Mouse (Mus musculus) midbrain, embryonic 12.5 days (tissue): ENCODE measurements around the gene Tex48. TPM values are rescaled to one million over a fixed set of nuclear protein-coding genes. Genes with fewer than 3 reads are reported as not detected.

Experiments used
- ATAC-seq: fragments of 200-750 bp; cut with Nextera tagmentation; 2 replicates; pipeline ENCODE4 v1.8.0; 2017; ENCODE audit warnings: low read depth, moderate TSS enrichment, moderate library complexity; ENCODE audit not compliant: low FRiP score
- H3K27ac ChIP-seq: fragments of 300-500 bp; sonication (generic); replicated peaks from 2 replicates; pipeline ENCODE4 v1.5.1; 2016; ENCODE audit warnings: mild to moderate bottlenecking
- H3K27me3 ChIP-seq: fragments of 300-500 bp; sonication (generic); 2 replicates; pipeline ENCODE4 v1.6.1; 2016; ENCODE audit warnings: mild to moderate bottlenecking
- H3K36me3 ChIP-seq: fragments of 300-500 bp; sonication (generic); 2 replicates; pipeline ENCODE4 v1.6.1; 2016
- H3K4me1 ChIP-seq: fragments of 300-500 bp; sonication (generic); 2 replicates; pipeline ENCODE4 v1.6.1; 2016
- H3K4me2 ChIP-seq: fragments of 300-500 bp; sonication (generic); replicated peaks from 2 replicates; pipeline ENCODE4 v1.6.1; 2016; ENCODE audit warnings: mild to moderate bottlenecking, moderate library complexity
- H3K4me3 ChIP-seq: fragments of 300-500 bp; sonication (generic); 2 replicates; pipeline ENCODE4 v1.5.1; 2016; ENCODE audit warnings: mild to moderate bottlenecking
- H3K9ac ChIP-seq: fragments of 300-500 bp; sonication (generic); replicated peaks from 2 replicates; pipeline ENCODE4 v1.6.1; 2016; ENCODE audit warnings: mild to moderate bottlenecking, moderate library complexity
- H3K9me3 ChIP-seq: fragments of 300-500 bp; sonication (generic); 2 replicates; pipeline ENCODE4 v1.6.1; 2016; ENCODE audit warnings: mild to moderate bottlenecking
- WGBS: fragments of 180-500 bp; shearing (Covaris S2); methylation state at CpG from one replicate; pipeline ENCODE4 v1.1.7; 2016; 5-methylcytosine and 5-hydroxymethylcytosine counted together
- polyA plus RNA-seq: library from polyadenylated mRNA; unstranded; fragments of >200 nt; fragmentation: Nextera tagmentation; extraction: Ambion mirVana; gene quantifications from 2 replicates; pipeline ENCODE4 v1.2.1, GENCODE M21; 2016

The Tex48 gene
- polyA plus RNA-seq, 1 experiment from 2014 or later: not detected

- H3K4me2 ChIP-seq: no peak overlapping the region
- ATAC-seq: no peak
- H3K36me3 ChIP-seq: no peaks in the 10 kb centered on the region
- no peaks in the 10 kb centered on the region for H3K27me3 ChIP-seq
- H3K27ac ChIP-seq: no peak overlapping the region
- H3K9ac ChIP-seq: no peak overlapping the region
- no peaks in the 10 kb centered on the region for H3K9me3 ChIP-seq
- H3K4me1 ChIP-seq: no peaks in the 10 kb centered on the region
- H3K4me3 ChIP-seq: no peak overlapping the region
- 89% methylated on average over 4 of the region's 4 CpGs for WGBS
Measured at GRCm38 (mm10) chr4:63590538-63590937, 31.7 kb downstream of the Tex48 start.

DNA sequence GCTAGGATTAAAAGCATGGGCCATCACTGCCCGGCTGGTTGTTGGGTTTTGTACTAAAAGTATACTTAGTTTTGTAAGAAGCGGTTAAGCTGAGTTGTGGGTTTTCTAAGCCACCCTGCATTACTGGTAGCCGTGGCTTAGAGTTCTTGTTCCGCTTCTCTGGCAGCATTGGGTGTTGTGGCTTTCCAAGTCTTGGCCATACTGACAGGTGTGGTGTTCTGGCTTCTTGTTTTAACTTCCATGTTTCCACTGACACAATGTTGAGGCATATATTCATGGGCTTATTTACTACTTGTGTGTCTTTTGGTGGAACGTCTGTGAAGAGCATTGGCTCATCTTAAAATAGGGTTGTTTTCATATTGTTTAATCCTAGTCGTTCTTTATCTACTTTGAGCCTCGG, 32.2 kb downstream of the Tex48 start:
- 87% methylated on average over 7 of the region's 7 CpGs for WGBS
- no peak for ATAC-seq
- H3K9me3 ChIP-seq: no peaks in the 10 kb centered on the region
- H3K27ac ChIP-seq: no peak overlapping the region
- H3K4me3 ChIP-seq: no peak overlapping the region
- no peaks in the 10 kb centered on the region for H3K36me3 ChIP-seq
- H3K4me2 ChIP-seq: no peak overlapping the region
- H3K4me1 ChIP-seq: no peaks in the 10 kb centered on the region
- no peak overlapping the region for H3K9ac ChIP-seq
- H3K27me3 ChIP-seq: no peaks in the 10 kb centered on the region

DNA sequence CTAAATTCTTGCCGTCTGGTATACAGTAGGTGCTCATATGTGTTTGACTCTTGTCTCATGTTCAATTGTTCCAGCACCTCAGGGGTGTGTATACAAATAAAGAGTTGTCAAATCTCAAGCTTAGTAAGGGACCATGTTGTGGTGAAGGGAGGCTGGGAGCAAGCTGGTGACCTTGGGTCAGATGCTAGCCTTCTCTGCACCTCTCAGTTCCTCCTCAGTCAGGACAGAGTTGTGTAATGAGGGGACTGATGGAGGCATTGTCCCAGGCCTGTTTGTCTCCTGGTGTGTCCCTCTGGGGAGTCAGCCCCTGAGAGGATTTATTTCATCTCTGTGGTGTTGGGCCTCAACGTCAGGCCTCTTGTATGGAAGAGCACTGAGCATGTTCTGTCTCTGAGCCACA, 36.0 kb downstream of the Tex48 start:
- H3K27me3 ChIP-seq: no peaks in the 10 kb centered on the region
- H3K4me2 ChIP-seq: no peak overlapping the region
- H3K9ac ChIP-seq: no peak overlapping the region
- ATAC-seq: no peak
- no peaks in the 10 kb centered on the region for H3K36me3 ChIP-seq
- no peak overlapping the region for H3K27ac ChIP-seq
- H3K4me3 ChIP-seq: no peak overlapping the region
- 66% methylated on average over 2 of the region's 2 CpGs for WGBS
- H3K4me1 ChIP-seq: no peaks in the 10 kb centered on the region
- no peaks in the 10 kb centered on the region for H3K9me3 ChIP-seq

DNA sequence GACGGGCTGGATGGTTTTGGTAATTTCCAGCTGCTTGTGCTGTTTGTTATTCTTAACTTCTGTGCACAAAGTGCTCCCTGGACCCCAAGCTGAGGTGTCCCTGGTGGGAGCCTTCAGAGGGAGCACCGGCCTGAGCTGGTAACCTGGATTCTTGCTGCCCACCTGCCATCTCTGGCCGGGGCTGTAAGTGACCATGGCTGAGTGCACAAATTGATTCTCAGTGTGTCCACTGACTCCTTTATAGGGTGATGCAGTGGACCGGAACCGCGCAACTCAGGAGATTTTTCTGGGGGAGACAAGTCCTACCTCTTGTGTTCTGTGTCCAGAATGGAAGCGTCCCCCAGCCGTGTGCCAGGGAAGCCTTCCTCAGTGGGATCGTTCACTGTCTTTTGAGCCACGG, 37.0 kb downstream of the Tex48 start:
- H3K9me3 ChIP-seq: no peaks in the 10 kb centered on the region
- no peak overlapping the region for H3K4me2 ChIP-seq
- WGBS: 78% methylated on average over 10 of the region's 10 CpGs
- no peak overlapping the region for H3K27ac ChIP-seq
- peaks cover 2% of the 10 kb centered on the region for H3K4me1 ChIP-seq
- no peak overlapping the region for H3K4me3 ChIP-seq
- no peaks in the 10 kb centered on the region for H3K36me3 ChIP-seq
- no peak for ATAC-seq
- H3K9ac ChIP-seq: no peak overlapping the region
- no peaks in the 10 kb centered on the region for H3K27me3 ChIP-seq

DNA sequence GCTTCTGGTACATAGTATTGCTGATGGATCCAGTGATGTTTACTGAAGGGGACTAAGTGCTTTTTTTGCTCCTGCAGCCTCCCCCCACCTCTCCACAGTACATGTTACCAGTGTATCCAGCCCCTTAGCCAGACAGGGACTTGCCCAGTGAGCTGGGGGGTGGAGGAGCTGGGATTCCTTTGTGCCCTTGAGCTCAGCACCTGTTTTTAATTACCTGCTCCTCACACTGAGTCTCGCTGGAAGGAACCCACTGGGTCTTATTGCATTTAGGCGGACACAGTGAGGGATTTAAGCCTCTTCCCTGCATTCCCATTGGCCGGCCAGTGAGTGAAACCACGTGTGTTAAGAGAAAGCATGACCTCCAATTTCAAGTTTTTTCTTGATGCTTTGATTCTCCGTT, 39.6 kb downstream of the Tex48 start:
- ATAC-seq: no peak
- Histone ChIP-seq H3K4me3 (no peak overlapping the region), H3K4me2 (no peak overlapping the region), H3K9ac (no peak overlapping the region), H3K27ac (no peak overlapping the region), H3K27me3 (no peaks in the 10 kb centered on the region), H3K9me3 (peaks cover 3% of the 10 kb centered on the region; the same call in 1 of the 2 replicates), H3K4me1 (peaks cover 10% of the 10 kb centered on the region), H3K36me3 (no peaks in the 10 kb centered on the region)
- WGBS: 61% methylated on average over 5 of the region's 5 CpGs

DNA sequence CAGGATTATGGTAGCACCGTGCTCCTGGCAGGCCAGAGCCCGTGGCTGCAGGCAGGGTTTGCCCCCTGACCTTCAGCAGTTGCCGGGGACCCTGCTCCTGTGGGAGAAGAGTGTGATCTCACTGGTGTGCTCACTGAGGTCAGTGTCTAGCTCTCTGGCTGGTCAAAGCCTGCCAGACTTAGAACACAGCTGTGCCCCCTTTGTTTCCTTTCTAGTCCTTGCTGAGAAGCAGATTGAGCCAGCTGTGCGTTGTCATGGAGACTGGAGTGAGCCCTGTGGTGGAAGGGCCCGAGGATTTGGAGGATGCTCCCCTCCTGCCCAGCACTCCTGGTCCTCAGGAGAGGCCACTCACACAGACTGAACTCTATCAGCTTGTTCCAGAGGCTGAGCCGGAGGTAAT, 42.1 kb downstream of the Tex48 start:
- Histone ChIP-seq H3K4me3 (no peak overlapping the region), H3K27ac (peak overlapping the region; percentile 65), H3K36me3 (no peaks in the 10 kb centered on the region), H3K9me3 (peaks cover 5% of the 10 kb centered on the region; the same call in 1 of the 2 replicates), H3K4me1 (peaks cover 10% of the 10 kb centered on the region), H3K4me2 (no peak overlapping the region), H3K9ac (no peak overlapping the region), H3K27me3 (no peaks in the 10 kb centered on the region)
- 12% methylated on average over 6 of the region's 6 CpGs for WGBS
- peak; percentile 85 for ATAC-seq

DNA sequence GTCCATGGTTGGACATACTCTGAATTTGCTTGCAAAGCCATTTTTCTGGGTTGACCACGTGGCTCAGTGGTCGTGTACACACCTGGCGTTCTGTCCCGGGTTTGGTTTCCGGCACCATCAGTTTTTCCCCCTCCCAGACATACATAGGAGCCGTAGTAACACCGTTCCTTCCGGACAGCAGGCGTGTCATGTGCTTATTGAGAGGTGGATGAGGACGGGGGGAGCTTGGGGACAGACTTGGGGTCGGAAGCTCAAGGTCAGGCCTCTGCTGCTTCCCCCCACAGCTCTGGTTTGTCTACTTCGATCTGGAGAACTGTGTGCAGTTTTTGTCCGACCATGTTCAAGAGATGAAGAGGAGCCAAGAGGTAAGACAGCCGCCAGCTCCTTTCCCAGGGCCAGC, 42.6 kb downstream of the Tex48 start:
- Histone ChIP-seq H3K9me3 (peaks cover 5% of the 10 kb centered on the region; the same call in 1 of the 2 replicates), H3K9ac (no peak overlapping the region), H3K27me3 (no peaks in the 10 kb centered on the region), H3K36me3 (no peaks in the 10 kb centered on the region), H3K4me1 (peaks cover 10% of the 10 kb centered on the region), H3K27ac (peak overlapping the region; percentile 65), H3K4me2 (no peak overlapping the region), H3K4me3 (no peak overlapping the region)
- peak; percentile 31 for ATAC-seq
- 70% methylated on average over 14 of the region's 14 CpGs for WGBS

GRCm38 (mm10) chr4:63572621-63573020, 49.6 kb downstream of the Tex48 start:
- H3K4me3 ChIP-seq: no peak overlapping the region
- WGBS: 90% methylated on average over 5 of the region's 5 CpGs
- no peak for ATAC-seq

GRCm38 (mm10) chr4:63570208-63570781, 51.9 kb downstream of the Tex48 start:
- 19% methylated on average over 7 of the region's 7 CpGs for WGBS
- Histone ChIP-seq H3K9me3 (no peaks in the 10 kb centered on the region), H3K36me3 (no peaks in the 10 kb centered on the region), H3K4me2 (no peak overlapping the region), H3K9ac (0 out of 2 replicates have a peak overlapping the region, but pooled peaks have one; percentile 15), H3K27me3 (no peaks in the 10 kb centered on the region), H3K27ac (no peak overlapping the region), H3K4me3 (no peak overlapping the region), H3K4me1 (peaks cover 10% of the 10 kb centered on the region; the same call in 1 of the 2 replicates)
- ATAC-seq: no peak

More at GRCm38 (mm10) chr4:63572621-63573020, 49.6 kb downstream of the Tex48 start:
- Histone ChIP-seq H3K27ac (no peak overlapping the region), H3K9ac (no peak overlapping the region), H3K4me2 (no peak overlapping the region), H3K36me3 (no peaks in the 10 kb centered on the region), H3K27me3 (no peaks in the 10 kb centered on the region), H3K4me1 (peaks cover 10% of the 10 kb centered on the region; the same call in 1 of the 2 replicates), H3K9me3 (peaks cover 3% of the 10 kb centered on the region; the same call in 1 of the 2 replicates)

DNA sequence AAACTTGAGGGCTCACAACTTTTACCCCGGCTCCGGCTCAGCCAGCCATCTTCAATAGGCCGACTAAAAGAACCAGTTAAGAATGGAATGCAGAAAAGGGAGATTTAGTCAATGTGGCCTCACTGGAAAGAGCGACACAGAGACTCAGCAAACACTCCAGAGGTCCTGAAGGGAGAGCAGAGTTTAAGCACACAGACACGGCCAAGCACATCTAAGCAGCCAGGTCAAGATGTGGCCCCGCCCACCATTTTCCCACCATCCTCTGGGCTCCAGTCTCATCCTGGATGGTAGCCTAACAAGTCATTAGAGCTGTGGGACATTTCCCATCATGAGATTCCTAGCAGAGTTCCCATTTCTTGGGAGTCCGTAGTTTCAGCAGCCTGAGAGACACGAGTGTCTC, 52.9 kb downstream of the Tex48 start:
- Histone ChIP-seq H3K36me3 (no peaks in the 10 kb centered on the region), H3K9me3 (no peaks in the 10 kb centered on the region), H3K27ac (no peak overlapping the region), H3K27me3 (no peaks in the 10 kb centered on the region), H3K4me2 (no peak overlapping the region), H3K4me1 (peaks cover 10% of the 10 kb centered on the region; the same call in 1 of the 2 replicates), H3K4me3 (no peak overlapping the region), H3K9ac (no peak overlapping the region)
- ATAC-seq: no peak
- 74% methylated on average over 8 of the region's 8 CpGs for WGBS

DNA sequence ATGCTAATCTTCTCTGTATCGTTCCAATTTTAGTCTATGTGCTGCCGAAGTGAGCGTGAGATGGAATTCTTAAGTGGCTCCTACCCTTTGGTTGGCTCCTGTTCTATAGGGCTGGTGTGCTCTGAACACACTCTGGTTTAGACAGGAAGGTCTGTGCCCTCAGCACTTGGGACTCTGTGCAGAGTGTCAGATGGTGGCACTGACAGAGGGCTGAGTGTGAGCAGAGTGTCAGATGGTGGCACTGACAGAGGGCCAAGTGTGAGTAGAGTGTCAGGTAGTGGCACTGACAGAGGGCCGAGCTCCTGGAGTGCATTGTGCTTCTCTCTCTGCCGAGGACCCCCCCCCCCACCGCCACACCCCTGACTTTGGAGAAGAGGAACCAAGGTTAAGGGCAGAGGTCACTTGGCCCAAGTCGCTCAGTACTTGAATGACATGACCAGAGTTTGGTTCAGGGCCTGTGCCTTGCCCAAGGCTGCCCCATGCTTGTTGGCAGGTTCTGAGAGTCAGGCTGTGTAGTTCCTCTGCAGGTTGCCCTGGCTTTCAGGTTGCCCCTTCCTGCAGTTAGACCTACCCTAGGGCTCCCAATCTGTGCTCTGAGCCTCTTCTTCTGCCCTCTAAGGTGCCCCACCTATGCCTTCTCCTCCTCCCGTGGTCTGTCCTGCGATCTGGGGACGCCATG, 54.4 kb downstream of the Tex48 start:
- no peak for ATAC-seq
- H3K27me3 ChIP-seq: no peaks in the 10 kb centered on the region
- peaks cover 10% of the 10 kb centered on the region; the same call in 1 of the 2 replicates for H3K4me1 ChIP-seq
- WGBS: 86% methylated on average over 10 of the region's 10 CpGs
- no peak overlapping the region for H3K27ac ChIP-seq
- H3K36me3 ChIP-seq: no peaks in the 10 kb centered on the region
- H3K9ac ChIP-seq: no peak overlapping the region
- H3K4me3 ChIP-seq: no peak overlapping the region
- no peaks in the 10 kb centered on the region for H3K9me3 ChIP-seq
- no peak overlapping the region for H3K4me2 ChIP-seq

DNA sequence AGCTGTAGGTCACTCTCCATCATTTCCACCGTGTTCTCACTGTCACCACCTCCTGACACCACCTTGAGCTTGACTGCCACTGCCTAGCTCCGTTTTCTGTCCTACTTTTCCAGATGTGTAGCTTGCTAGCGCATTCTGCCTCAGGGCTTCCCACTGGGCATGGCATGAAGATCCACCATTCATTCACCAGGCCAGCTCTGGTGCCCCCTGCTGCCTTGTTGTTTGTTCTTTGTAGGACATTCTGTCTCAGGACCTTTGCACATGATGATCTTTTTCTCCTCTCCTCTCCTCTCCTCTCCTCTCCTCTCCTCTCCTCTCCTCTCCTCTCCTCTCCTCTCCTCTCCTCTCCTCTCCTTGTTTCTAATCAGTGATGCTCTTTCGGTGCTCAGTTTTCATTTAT, 59.5 kb downstream of the Tex48 start:
- H3K36me3 ChIP-seq: no peaks in the 10 kb centered on the region
- H3K4me1 ChIP-seq: peaks cover 19% of the 10 kb centered on the region
- H3K27me3 ChIP-seq: 0 out of 2 replicates have a peak, but pooled peaks cover 6% of the 10 kb centered on the region
- H3K9ac ChIP-seq: no peak overlapping the region
- WGBS: 87% methylated on average over 4 of the region's 4 CpGs
- H3K9me3 ChIP-seq: no peaks in the 10 kb centered on the region
- ATAC-seq: no peak
- no peak overlapping the region for H3K4me3 ChIP-seq
- no peak overlapping the region for H3K4me2 ChIP-seq
- no peak overlapping the region for H3K27ac ChIP-seq
